Mouse (Mus musculus) hindbrain, embryonic 11.5 days (tissue): ENCODE data around the gene Thy1. TPM values are rescaled to one million over a fixed set of nuclear protein-coding genes. Genes with fewer than 3 reads are reported as not detected.

Source experiments
- ATAC-seq: fragments of 200-750 bp; cut with Nextera tagmentation; 2 replicates; pipeline ENCODE4 v1.8.0; 2017; ENCODE audit warnings: mild to moderate bottlenecking, moderate TSS enrichment, moderate library complexity; ENCODE audit not compliant: low FRiP score
- DNase-seq: peaks from one replicate; pipeline ENCODE4 v3.0.0-alpha.2; 2015; ENCODE audit warnings: low spot score
- H3K27ac ChIP-seq: fragments of 300-500 bp; sonication (generic); 2 replicates; pipeline ENCODE4 v1.5.1; 2014; ENCODE audit warnings: mild to moderate bottlenecking, low read depth, low read length
- H3K27me3 ChIP-seq: fragments of 300-500 bp; sonication (generic); 2 replicates; pipeline ENCODE4 v1.6.1; 2014; ENCODE audit warnings: mild to moderate bottlenecking, low read length, moderate library complexity, mixed read lengths; ENCODE audit not compliant: control insufficient read depth, insufficient read depth
- H3K36me3 ChIP-seq: fragments of 300-500 bp; sonication (generic); 2 replicates; pipeline ENCODE4 v1.6.1; 2014; ENCODE audit warnings: mild to moderate bottlenecking, low read length, moderate library complexity, mixed read lengths; ENCODE audit not compliant: control insufficient read depth, insufficient read depth
- H3K4me1 ChIP-seq: fragments of 300-500 bp; sonication (generic); replicated peaks from 2 replicates; pipeline ENCODE4 v1.6.1; 2014; ENCODE audit warnings: low read length, mixed read lengths; ENCODE audit not compliant: control insufficient read depth, insufficient read depth
- H3K4me2 ChIP-seq: fragments of 300-500 bp; sonication (generic); replicated peaks from 2 replicates; pipeline ENCODE4 v1.6.1; 2014; ENCODE audit warnings: mild to moderate bottlenecking, low read depth, low read length
- H3K4me3 ChIP-seq: fragments of 300-500 bp; sonication (generic); 2 replicates; pipeline ENCODE4 v1.5.1; 2014; ENCODE audit warnings: low read depth, low read length
- H3K9ac ChIP-seq: fragments of 300-500 bp; sonication (generic); 2 replicates; pipeline ENCODE4 v1.6.1; 2014; ENCODE audit warnings: low read depth, low read length
- H3K9me3 ChIP-seq: fragments of 300-500 bp; sonication (generic); 2 replicates; pipeline ENCODE4 v1.6.1; 2016; ENCODE audit warnings: low read length; ENCODE audit not compliant: control insufficient read depth
- WGBS: fragments of 180-500 bp; shearing (Covaris S2); extraction: QIAGEN DNeasy Blood & Tissue Kit; methylation state at CpG from one replicate; pipeline ENCODE4 v1.1.7; 2014; 5-methylcytosine and 5-hydroxymethylcytosine counted together
- polyA plus RNA-seq: library from polyadenylated mRNA; unstranded; fragments of >200 nt; fragmentation: Nextera tagmentation; extraction: Ambion mirVana; gene quantifications from 2 replicates; pipeline ENCODE4 v1.2.1, GENCODE M21; 2014

Gene Thy1
- polyA plus RNA-seq, 1 experiment from 2014 or later, result 0.31 TPM

DNA sequence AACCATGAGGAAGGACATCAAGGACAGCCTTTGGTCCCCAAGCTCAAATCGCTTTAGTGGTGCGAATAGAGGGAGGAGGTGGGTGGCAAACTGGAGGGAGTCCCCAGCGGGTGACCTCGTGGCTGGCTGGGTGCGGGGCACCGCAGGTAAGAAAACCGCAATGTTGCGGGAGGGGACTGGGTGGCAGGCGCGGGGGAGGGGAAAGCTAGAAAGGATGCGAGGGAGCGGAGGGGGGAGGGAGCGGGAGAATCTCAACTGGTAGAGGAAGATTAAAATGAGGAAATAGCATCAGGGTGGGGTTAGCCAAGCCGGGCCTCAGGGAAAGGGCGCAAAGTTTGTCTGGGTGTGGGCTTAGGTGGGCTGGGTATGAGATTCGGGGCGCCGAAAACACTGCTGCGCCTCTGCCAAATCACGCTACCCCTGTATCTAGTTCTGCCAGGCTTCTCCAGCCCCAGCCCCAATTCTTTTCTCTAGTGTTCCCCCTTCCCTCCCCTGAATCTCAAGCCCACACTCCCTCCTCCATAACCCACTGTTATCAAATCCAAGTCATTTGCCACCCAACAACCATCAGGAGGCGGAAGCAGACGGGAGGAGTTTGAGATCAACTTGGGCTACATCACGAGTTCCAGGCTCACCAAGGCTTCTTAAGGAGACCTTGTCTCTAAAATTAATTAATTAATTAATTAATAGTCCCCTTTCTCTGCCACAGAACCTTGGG lies 683 bp downstream of the Thy1 start:
- peak overlapping the region; percentile 12; the same call in 1 of the 2 replicates for H3K9ac ChIP-seq
- H3K4me1 ChIP-seq, result peaks cover 2% of the 10 kb centered on the region; the same call in 1 of the 2 replicates
- peak; percentile 8 for DNase-seq

GRCm38 (mm10) chr9:44044426-44045157 lies 1.4 kb downstream of the Thy1 start:
- no peak overlapping the region for H3K4me2 ChIP-seq
- no peaks in the 10 kb centered on the region for H3K9me3 ChIP-seq
- ATAC-seq (no peak), DNase-seq (peak; percentile 11)
- peaks cover 2% of the 10 kb centered on the region; the same call in 1 of the 2 replicates for H3K4me1 ChIP-seq
- WGBS, result 43% methylated on average over 14 of the region's 14 CpGs
- H3K9ac ChIP-seq, result no peak overlapping the region
- no peaks in the 10 kb centered on the region for H3K36me3 ChIP-seq
- peaks cover 26% of the 10 kb centered on the region for H3K27me3 ChIP-seq
- H3K27ac ChIP-seq, result no peak overlapping the region
- H3K4me3 ChIP-seq, result no peak overlapping the region

More for the DNA sequence above, 683 bp downstream of the Thy1 start:
- Histone ChIP-seq H3K36me3 (no peaks in the 10 kb centered on the region), H3K27ac (no peak overlapping the region), H3K9me3 (no peaks in the 10 kb centered on the region), H3K4me2 (peak overlapping the region; percentile 48), H3K27me3 (peaks cover 26% of the 10 kb centered on the region), H3K4me3 (peak overlapping the region; percentile 29)
- no peak for ATAC-seq
- WGBS, result 3% methylated on average over 23 of the region's 23 CpGs

- Histone ChIP-seq H3K27ac (no peak overlapping the region), H3K4me1 (peaks cover 2% of the 10 kb centered on the region; the same call in 1 of the 2 replicates), H3K36me3 (no peaks in the 10 kb centered on the region), H3K27me3 (peaks cover 26% of the 10 kb centered on the region), H3K4me3 (no peak overlapping the region), H3K4me2 (no peak overlapping the region), H3K9me3 (no peaks in the 10 kb centered on the region), H3K9ac (no peak overlapping the region)
- DNase-seq (no peak), ATAC-seq (no peak)
- WGBS, result 73% methylated on average over 3 of the region's 3 CpGs
Measured at GRCm38 (mm10) chr9:44045158-44045883, 2.1 kb downstream of the Thy1 start.

DNA sequence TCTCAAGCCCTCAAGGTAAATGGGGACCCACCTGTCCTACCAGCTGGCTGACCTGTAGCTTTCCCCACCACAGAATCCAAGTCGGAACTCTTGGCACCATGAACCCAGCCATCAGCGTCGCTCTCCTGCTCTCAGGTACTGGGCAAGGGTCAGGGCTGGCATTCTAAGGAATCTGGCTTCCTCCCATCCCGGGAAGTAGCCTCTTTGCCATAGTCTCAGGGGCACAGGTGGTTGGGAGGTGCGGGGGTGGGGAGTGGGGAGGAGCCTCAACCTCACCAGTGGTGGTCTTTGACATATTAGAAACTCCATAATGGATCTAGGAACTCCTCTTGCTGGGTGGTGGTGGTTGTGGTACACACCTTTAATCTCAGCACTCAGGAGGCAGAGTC lies 2.7 kb downstream of the Thy1 start:
- H3K4me1 ChIP-seq, result peaks cover 2% of the 10 kb centered on the region; the same call in 1 of the 2 replicates
- no peak for DNase-seq
- H3K27me3 ChIP-seq, result peaks cover 26% of the 10 kb centered on the region
- no peak overlapping the region for H3K4me3 ChIP-seq
- no peak overlapping the region for H3K4me2 ChIP-seq
- no peaks in the 10 kb centered on the region for H3K36me3 ChIP-seq
- whole genome bisulfite sequencing, result 82% methylated on average over 5 of the region's 5 CpGs
- H3K9ac ChIP-seq, result no peak overlapping the region
- no peak for ATAC-seq
- no peak overlapping the region for H3K27ac ChIP-seq
- H3K9me3 ChIP-seq, result no peaks in the 10 kb centered on the region

DNA sequence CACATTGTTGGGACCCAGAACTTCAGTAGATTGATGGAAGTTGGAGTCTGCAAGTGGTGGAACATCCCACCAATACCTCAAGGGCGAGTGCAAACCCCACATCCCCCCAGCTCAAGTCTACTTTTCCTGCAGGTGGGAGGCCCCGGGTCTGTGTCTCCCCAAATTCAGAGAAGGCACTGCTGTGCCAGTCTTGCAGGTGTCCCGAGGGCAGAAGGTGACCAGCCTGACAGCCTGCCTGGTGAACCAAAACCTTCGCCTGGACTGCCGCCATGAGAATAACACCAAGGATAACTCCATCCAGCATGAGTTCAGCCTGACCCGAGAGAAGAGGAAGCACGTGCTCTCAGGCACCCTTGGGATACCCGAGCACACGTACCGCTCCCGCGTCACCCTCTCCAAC lies 3.2 kb downstream of the Thy1 start:
- no peak for ATAC-seq
- no peak for DNase-seq
- Histone ChIP-seq H3K4me3 (no peak overlapping the region), H3K4me2 (no peak overlapping the region), H3K9ac (no peak overlapping the region), H3K27me3 (peaks cover 26% of the 10 kb centered on the region), H3K4me1 (peaks cover 2% of the 10 kb centered on the region; the same call in 1 of the 2 replicates), H3K9me3 (no peaks in the 10 kb centered on the region), H3K27ac (no peak overlapping the region), H3K36me3 (no peaks in the 10 kb centered on the region)
- WGBS, result 92% methylated on average over 12 of the region's 12 CpGs

- Histone ChIP-seq H3K9me3 (no peaks in the 10 kb centered on the region), H3K27ac (no peak overlapping the region), H3K36me3 (no peaks in the 10 kb centered on the region), H3K9ac (no peak overlapping the region), H3K4me2 (no peak overlapping the region), H3K27me3 (peaks cover 26% of the 10 kb centered on the region), H3K4me1 (peaks cover 2% of the 10 kb centered on the region; the same call in 1 of the 2 replicates), H3K4me3 (no peak overlapping the region)
- ATAC-seq (no peak), DNase-seq (no peak)
- 75% methylated on average over 6 of the region's 6 CpGs for WGBS
Measured at GRCm38 (mm10) chr9:44047071-44047470, 3.9 kb downstream of the Thy1 start.

- ATAC-seq, result no peak
- no peak overlapping the region for H3K9ac ChIP-seq
- H3K4me3 ChIP-seq, result no peak overlapping the region
- peaks cover 2% of the 10 kb centered on the region; the same call in 1 of the 2 replicates for H3K4me1 ChIP-seq
- no peaks in the 10 kb centered on the region for H3K36me3 ChIP-seq
- H3K4me2 ChIP-seq, result no peak overlapping the region
- 76% methylated on average over 14 of the region's 14 CpGs for WGBS
- DNase-seq, result no peak
- no peak overlapping the region for H3K27ac ChIP-seq
- no peaks in the 10 kb centered on the region for H3K9me3 ChIP-seq
- H3K27me3 ChIP-seq, result peaks cover 25% of the 10 kb centered on the region
Measured at GRCm38 (mm10) chr9:44047571-44048490, 4.6 kb downstream of the Thy1 start.
